Mouse (Mus musculus) neutrophil, adult 5-6 weeks (primary cell): Measurements from ENCODE around the gene Ivd. TPM values are rescaled to one million over a fixed set of nuclear protein-coding genes. Genes with fewer than 3 reads are reported as not detected.

ENCODE experiments used
- total RNA-seq: library from RNA; stranded (forward); fragments of 200-1000 nt; gene quantifications from 2 replicates; pipeline ENCODE4 v1.2.3, GENCODE M21; 2017

Gene Ivd
- total RNA-seq, 1 experiment from 2014 or later: 47.0 TPM

Other genes with a start within 250 kb of the Ivd start
- 0.23 and 0.25 TPM in 2 replicates for gene Pak6, start 198.7 kb upstream of the Ivd start, total RNA-seq
- gene Ankrd63, start 158.0 kb upstream of the Ivd start, total RNA-seq: 0.74 and 1.2 TPM in 2 replicates
- gene Plcb2, start 133.5 kb upstream of the Ivd start, total RNA-seq: 87.3 and 90.5 TPM in 2 replicates
- 19.8 and 20.9 TPM in 2 replicates for gene Inafm2, start 116.2 kb upstream of the Ivd start, total RNA-seq
- not detected in 2 replicates for gene Ccdc9b, start 99.3 kb upstream of the Ivd start, total RNA-seq
- gene Phgr1, start 89.2 kb upstream of the Ivd start, total RNA-seq: not detected in 2 replicates
- not detected in 2 replicates for gene Disp2, start 82.2 kb upstream of the Ivd start, total RNA-seq
- 10.7 and 13.2 TPM in 2 replicates for gene Knstrn, start 48.0 kb upstream of the Ivd start, total RNA-seq
- gene Bahd1, start 38.4 kb downstream of the Ivd start, total RNA-seq: 15.2 and 16.2 TPM in 2 replicates
- gene Chst14, start 64.5 kb downstream of the Ivd start, total RNA-seq: 0.81 and 2.2 TPM in 2 replicates
- gene Ccdc32, start 167.4 kb downstream of the Ivd start, total RNA-seq: 9.0 and 10.9 TPM in 2 replicates
- gene Rpusd2, start 172.8 kb downstream of the Ivd start, total RNA-seq: 5.9 and 7.4 TPM in 2 replicates
- 4.3 and 4.7 TPM in 2 replicates for gene Knl1, start 185.2 kb downstream of the Ivd start, total RNA-seq